Mouse (Mus musculus) megakaryocyte, embryonic 14.5 days (primary cell): ENCODE results near the gene Kcnk13.

Experiments
- FLI1 ChIP-seq: IDR thresholded peaks from 2 replicates; pipeline ENCODE4 v1.6.1; 2012; ENCODE audit warnings: low read length, inconsistent platforms, mixed read lengths
- GATA1 ChIP-seq: IDR thresholded peaks from 3 replicates; pipeline ENCODE4 v1.6.1; 2012; ENCODE audit warnings: mixed read lengths, low read length, inconsistent platforms, borderline replicate concordance

- TF ChIP-seq GATA1 (no peak), FLI1 (no peak)
These were observed 59.6 kb downstream of the Kcnk13 start for GRCm38 (mm10) chr12:100023821-100024365.
